Mouse (Mus musculus) effector memory CD4-positive, alpha-beta T cell, adult 7 months (primary cell): Measurements from ENCODE around the gene Aim2. TPM values are rescaled to one million over a fixed set of nuclear protein-coding genes. Genes with fewer than 3 reads are reported as not detected.

Experiments
- polyA plus RNA-seq: library from polyadenylated mRNA; unstranded; fragments of 100-300 nt; shearing (Covaris generic); gene quantifications from one replicate; pipeline ENCODE4 v1.2.1, GENCODE M21; 2017

Gene Aim2
- polyA plus RNA-seq: 50.3 TPM

DNA sequence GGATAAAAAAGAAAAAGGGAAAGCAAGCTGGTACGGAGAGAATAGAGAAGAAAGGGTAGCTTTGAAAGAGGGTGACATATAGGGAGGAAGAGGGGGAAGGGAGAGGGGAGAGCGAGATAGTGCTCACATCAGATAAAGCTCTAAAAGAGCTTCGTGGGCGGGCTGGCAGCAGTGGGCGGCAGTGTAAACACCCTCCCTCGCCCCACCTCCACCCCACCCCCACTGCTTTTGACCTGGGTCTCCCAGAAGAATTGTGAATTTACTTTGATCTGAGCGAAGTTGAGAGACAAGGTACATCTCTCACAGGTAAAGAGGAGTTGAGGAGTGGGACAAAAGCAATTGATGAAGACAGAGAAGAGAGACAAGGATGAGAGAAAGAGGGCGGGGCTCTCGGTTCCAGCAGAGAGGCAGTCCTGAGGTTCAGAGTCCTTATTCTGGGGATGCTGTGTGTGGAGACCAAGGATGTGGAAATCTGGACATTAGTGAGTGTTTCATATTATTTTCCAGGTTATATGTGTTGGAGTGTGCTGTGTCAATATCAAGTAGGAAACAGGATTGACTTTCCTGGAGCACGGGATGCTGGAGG is at the start of gene Aim2:
Gene Aim2, plus strand, starts transcription at position 508 of the 586 bp plus-strand sequence.

DNA sequence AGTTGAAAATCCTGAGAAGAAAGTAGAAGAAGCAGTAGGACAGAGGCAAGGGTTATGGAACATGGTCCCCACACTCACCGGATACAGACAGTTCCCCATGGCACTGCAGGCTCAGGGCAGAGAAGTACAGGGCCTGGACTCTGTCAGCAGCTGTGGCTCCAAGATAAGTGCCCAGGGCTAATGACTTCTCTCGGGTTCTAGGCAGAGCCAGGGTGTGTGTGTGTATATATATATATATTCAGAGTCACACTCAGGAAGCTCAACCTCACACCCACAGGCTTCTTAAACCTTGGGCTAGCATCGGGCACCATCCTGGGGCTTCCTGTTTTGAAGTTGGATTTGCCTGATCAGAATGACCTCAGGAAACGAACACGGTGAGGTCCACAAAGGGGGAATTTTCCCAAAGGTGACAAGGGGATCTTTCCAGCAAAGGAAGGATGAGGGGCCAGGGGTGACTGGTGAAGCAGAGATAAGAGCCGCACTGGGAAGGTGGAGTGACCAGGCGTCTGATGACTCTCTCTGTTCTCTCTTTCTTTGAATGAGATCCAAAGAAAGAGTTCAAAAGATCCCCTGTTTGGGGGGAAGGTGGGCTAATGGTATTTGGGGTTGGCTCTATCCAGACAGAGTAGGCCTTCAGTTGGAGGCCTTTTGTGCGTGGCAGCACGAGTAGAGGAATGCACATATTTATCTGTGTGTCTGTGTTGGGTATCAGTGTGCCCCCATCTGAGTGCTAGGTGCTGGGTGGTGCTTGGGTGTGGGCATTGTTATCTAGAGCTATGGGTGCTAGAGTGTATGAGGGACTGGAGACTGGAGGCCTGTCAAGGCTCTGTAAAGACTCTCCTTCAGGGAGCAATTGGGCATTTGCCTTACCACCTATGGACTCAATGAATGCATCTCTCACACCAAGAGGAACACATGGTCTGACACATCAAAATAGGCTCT is 17.1 kb upstream of the Aim2 start, which contains the start of gene Ackr1:
Gene Ackr1, minus strand, starts transcription at position 439 of the 942 bp plus-strand sequence.

DNA sequence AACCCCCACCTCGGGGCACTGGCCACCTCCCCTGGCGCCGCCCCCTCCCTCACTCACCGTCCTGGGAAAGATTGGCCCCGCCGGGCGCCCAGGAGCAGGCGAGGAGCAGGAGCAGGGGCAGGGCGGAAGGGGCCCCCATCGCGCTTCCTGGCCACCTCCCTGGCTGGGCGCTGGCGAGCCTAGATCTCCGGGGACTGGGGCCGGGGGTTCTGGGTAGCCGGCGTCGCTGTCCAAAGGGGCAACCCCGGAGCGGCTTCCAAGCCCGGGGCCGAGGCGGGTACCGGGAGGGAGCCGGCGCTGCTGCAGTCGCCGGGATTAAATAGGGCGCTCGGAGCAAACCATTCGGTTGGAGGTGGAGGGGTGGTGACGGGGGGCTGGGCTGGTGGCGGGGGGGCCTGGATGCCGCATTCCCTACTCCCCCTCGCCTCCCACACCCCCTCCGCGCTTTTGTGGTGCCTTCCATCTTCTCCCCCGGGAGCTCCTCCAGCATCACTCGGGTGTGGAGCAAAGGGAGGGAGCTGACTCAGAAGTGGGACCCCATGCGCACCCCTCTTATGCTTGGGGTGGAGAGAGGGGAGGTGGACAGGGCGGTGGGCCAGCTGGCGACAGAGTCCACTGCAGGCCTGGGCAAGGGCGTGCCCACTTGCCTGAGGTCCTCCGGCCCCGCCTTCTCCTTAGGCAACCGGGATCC is 16.8 kb downstream of the Aim2 start, which contains the start of gene Cadm3:
Gene Cadm3, minus strand, starts transcription at position 340 of the 691 bp plus-strand sequence.

DNA sequence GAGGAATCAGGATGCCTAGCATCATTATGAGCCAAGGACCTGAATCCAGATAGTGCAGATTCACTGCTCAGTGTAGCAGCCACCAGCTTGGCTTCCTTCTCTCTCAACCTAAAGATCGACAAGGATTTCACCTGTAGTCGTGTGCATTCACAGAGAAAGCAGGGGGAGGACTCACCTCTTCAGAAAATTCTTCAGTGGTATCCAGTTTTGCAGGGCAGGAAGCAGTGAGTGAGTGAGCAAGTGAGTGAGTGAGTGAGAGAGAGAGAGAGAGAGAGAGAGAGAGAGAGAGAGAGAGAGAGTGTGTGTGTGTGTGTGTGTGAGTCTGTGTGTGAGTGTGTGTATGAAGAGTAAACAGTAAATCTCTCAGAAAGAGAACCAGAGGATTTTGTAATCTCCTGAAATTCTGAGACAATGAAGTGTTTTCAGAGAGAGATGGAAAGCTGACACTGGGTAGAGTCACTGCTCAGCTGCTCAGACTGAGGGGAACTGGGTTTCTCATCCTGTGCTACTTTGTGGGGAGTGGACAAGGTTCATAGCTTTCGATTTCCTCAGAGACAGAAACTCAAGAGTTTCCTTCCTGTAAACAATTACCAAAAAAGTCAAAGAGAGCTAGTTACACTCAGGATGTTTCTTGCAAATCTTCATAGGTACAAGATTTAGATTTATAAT is 140.3 kb downstream of the Aim2 start, which contains the start of gene Ifi206:
Gene Ifi206, minus strand, starts transcription at position 230 of the 669 bp plus-strand sequence.

Other genes with a start within 250 kb of the Aim2 start
- not detected for gene Olfr1408, start 213.5 kb upstream of the Aim2 start, polyA plus RNA-seq
- 0.21 TPM for gene Olfr1406, start 160.2 kb upstream of the Aim2 start, polyA plus RNA-seq
- not detected for gene Olfr218, start 153.1 kb upstream of the Aim2 start, polyA plus RNA-seq
- gene Olfr1404, start 138.5 kb upstream of the Aim2 start, polyA plus RNA-seq: not detected
- gene Fcer1a, start 123.7 kb upstream of the Aim2 start, polyA plus RNA-seq: not detected
- not detected for gene Olfr418, start 84.9 kb upstream of the Aim2 start, polyA plus RNA-seq
- not detected for gene Mptx2, start 73.1 kb upstream of the Aim2 start, polyA plus RNA-seq
- 2.0 TPM for gene Ackr1, start 17.1 kb upstream of the Aim2 start, polyA plus RNA-seq
- 0.24 TPM for gene Cadm3, start 16.8 kb downstream of the Aim2 start, polyA plus RNA-seq
- gene Ifi206, start 140.2 kb downstream of the Aim2 start, polyA plus RNA-seq: 53.6 TPM
- 12.5 TPM for gene Ifi214, start 185.1 kb downstream of the Aim2 start, polyA plus RNA-seq
- gene Ifi213, start 248.4 kb downstream of the Aim2 start, polyA plus RNA-seq: 81.1 TPM